Mouse (Mus musculus) right cerebral cortex, adult 2 months (tissue): ENCODE measurements around the gene Ssh1.
A peak's percentile ranks its signal among the peaks of the same experiment; 100 is the strongest.

ENCODE experiments used
- DNase-seq, 2 experiments: peaks; one replicate each; pipeline ENCODE4 v3.0.0; 2021 to 2022; ENCODE audit warnings: low spot score in 2 of 2

The Ssh1 gene

DNA sequence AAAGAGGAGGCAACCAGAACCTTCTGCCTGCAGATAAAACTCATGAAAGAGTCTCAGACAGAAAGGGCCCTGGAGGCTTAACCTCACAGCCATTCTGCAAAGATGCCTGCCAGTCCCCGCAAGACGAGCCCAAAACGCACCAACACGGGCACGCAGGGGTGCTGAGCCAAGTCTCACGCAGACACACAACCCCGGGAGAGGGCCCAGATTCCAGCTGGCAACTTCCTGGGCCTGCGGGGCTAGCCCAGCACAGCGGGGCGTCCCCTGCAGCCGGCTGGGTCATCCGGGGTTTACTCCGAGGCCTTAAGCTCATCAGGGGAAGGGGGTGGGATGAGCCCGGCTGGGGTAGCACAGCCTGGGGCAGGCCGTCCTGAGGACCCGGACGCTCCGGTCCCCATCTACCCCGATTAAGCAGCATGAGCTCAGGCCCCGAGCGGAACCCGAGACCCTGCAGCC is 635 bp downstream of the Ssh1 start:
- DNase-seq: peak; percentile 40 to 42

DNA sequence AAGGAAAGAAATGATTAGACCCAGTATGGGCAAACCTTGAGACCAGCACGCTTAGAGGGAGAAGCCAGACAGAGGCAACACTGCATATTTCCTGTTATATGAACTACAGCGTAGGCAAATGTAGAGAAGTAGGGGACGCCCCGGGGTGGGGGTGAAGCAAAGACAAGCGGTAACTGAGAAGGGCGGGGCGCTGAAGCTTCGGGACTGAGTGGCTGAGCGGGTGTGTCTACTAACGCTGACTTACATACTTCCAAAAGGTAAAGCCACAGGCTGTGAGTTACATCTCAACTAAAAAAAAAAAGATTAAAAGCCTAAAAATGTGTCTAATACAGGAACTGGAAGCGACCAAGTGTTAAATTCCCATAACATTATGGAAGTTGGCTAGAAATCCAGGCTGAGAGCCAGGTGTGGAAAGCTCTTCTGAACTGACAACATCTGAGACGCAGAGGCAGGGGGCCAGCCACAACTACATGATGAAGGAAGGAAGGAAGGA is 1.3 kb downstream of the Ssh1 start:
- DNase-seq: peak in 1 of 2 experiments; percentile 27

DNA sequence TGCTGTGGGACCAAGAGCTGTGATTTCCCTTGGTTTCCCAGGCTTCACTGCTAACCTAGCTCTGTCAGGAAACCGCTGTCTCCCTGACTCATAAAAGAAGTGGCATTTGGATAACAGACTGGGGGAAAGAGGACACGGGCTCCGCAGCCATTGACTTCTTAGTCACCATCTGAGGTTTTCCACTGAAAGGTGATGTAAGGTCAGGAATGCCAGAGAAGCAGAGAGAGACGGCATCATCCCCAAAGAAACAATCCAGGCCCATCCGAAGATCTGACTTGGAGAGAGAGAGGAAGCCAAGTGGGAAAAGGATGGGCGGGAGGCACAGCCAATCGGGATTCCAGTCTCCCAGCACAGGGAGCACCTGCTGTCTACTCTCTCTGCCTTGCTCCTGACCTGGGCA is 2.6 kb downstream of the Ssh1 start:
- no peak for DNase-seq

- no peak for DNase-seq
These were observed 3.1 kb downstream of the Ssh1 start for GRCm38 (mm10) chr5:113990593-113990992.

- DNase-seq: no peak
These were observed 4.2 kb downstream of the Ssh1 start for GRCm38 (mm10) chr5:113989437-113990024.

GRCm38 (mm10) chr5:113986182-113986961 is 7.3 kb downstream of the Ssh1 start:
- no peak for DNase-seq

- DNase-seq: no peak
These were observed 8.0 kb downstream of the Ssh1 start for GRCm38 (mm10) chr5:113985737-113986136.

GRCm38 (mm10) chr5:113984025-113984740 is 9.5 kb downstream of the Ssh1 start:
- no peak for DNase-seq

GRCm38 (mm10) chr5:113983541-113983940 is 10.2 kb downstream of the Ssh1 start:
- no peak for DNase-seq

- no peak for DNase-seq
These were observed 11.9 kb downstream of the Ssh1 start for GRCm38 (mm10) chr5:113981843-113982242.

DNA sequence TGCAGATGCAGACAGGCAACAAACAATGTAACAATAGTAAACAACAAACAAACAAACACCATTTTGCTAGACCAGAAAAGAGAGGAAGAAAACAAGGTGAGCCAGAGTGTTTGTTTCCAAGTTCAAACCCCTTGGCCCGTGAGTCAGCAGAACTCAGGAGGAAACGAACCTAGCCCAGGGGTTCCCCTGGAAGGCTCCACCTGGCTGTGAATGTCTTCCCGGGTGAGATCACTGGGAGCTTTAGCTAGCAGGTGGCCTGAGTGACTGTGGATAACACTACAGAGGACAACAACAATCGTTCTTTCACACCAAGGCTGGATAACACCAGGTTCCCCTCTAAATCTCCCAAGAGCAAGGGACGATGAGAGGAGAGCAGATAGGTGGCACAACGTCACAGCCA is 12.5 kb downstream of the Ssh1 start:
- DNase-seq: no peak

DNA sequence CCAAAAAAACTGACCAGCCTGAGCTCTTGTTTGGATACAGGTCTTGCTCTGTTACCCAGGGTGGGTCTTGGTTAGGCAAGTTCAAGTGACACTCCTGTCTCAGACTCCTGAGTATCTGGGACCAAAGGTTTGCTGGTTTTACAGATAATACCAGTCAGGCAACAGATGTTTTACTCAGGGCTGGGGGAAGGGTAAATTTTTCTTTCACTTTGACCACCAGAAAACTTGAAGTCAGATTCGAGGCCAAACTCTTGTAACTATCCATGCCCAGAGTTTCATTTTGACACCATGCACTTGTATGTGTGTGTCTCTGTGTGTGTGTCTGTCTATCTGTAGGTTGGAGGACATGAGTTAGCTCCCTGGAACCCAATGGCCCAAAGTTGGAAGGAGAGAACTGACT is 13.2 kb downstream of the Ssh1 start:
- no peak for DNase-seq

- no peak for DNase-seq
These were observed 16.4 kb downstream of the Ssh1 start for GRCm38 (mm10) chr5:113977309-113977708.

- no peak for DNase-seq
These were observed 17.1 kb downstream of the Ssh1 start for GRCm38 (mm10) chr5:113976597-113976996.

DNA sequence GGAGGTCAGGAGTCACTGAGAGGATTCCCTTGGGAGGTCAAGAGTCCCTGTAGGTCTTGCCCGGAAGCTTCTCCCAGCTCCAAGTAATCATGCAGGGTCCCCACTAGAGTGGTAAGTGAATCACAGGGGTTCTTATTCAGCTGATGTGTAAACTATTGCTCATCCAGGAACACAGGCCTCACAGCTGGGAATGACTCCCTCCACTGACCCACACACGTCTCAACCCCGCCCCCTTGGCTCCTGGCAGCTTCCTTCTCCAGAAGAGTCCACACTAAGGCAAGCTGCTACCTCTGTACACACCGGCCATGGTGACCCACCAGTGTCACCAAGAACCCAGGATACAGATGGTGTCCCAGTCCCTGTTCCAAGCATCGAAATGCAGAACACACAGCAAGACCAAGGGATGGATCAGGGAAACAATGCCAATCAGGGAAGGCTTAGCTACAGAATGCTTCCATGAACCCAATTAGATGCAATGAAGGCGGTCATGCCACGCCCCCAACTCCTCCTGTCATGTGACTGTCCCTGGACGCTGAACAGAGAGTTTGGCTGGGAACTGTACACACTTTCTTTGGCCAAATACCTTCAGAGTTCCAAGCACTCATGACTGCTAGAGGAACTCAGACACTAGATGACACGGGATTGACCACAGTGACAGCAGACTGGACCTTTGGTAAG is 18.0 kb downstream of the Ssh1 start:
- no peak for DNase-seq

DNA sequence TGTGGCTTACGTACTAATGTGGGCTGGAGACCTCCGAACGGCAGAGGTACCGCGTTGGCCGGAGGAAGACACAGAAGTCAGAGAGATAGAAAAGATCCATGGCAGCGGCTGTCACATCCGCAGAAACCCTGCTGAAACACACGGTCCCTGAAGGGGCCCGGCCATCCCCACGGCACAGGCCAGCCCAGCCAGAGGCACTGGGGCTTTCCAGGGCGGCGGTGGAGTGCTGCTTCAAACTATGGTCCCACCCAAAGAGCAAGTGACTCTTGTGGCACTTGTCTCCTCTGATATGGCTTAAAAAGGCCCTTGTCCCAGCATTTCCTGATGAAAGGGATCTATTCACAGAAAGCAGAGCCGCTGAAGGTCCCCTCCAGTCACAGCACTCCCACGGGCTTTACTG is 19.1 kb downstream of the Ssh1 start:
- DNase-seq: no peak

DNA sequence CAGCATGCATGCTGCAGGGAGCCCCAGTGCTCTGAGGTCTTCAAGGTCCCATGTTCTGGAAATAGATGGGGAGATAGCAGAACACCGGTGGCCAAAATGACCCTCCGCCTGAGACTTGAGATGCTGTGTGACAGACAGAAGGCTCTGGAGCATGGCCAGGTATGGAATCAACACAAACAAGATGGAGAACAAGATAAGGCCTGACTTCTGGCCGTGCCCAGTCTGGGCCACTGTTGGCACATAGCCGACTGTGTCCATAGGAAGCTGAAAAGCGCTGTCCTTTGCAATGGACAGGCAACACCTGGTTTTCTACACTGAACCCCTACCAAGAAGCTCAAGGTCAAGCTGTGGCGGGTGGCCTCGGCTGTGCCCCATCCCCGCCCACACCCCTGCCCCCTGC is 19.9 kb downstream of the Ssh1 start:
- no peak for DNase-seq

DNA sequence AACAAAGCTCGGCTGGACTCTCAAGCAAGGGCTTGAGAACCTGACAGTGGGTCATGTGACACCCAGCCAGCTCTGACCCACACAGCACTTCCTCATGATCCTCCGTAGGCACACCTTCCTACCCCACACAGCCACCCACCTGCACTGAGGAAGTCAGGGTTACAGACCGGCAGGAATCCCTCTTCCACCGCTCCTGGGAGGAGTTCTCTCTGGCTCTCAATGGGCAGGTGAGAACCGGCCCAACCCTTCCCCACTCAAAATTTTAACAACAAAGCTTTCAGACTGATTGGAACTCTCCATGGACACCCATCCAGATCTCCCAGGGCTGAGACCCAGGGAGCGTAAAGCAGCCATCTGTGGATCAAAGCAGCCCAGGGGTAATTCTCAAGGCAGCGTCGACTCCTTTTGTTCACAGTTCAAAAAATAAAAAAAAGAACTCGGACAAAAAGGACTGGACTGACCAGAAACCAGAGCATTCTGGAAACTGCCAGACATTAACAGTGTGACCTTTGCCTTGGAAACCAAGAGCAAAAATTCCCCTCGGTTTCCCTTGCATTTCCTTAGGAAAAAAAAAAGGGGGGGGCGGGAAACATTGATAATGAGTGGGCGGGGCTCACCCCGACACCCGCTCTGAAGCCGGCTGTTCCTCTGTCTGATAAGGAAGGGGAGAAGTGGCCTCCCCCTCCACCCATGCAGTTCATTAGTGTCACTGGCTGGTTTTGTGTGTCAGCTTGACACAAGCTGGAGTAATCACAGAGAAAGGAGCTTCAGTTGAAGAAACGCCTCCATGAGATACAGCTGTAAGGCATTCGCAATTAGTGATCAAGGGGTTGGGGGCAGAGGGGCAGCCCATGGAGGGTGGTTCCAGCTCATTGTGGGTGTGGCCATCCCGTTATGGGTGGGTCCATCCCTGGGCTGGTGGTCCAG is 20.8 kb downstream of the Ssh1 start:
- DNase-seq: no peak

DNA sequence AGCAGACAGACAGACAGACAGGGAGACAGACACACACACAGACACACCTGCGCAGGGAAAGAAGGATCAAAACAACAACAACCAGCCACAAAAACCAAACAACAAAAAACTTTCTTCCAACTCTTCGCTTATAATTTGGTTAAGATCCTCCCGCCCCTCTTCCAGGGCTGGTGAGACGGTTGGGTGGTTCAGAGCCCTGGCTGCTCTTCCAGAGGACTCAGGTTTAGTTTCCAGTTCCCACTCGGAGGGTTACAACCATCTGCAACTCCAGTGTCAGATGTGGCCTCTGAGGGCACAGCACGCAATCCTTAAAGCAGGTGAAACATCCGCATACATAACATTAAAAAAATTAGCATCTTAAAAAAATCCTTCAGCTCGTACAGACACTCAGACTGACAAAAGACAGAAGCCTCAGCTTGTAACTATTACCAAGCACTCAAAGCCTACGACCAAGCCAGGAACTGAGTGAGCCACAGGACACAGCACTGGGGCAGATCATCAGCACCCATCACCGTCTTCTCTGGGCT is 22.2 kb downstream of the Ssh1 start:
- no peak for DNase-seq

DNA sequence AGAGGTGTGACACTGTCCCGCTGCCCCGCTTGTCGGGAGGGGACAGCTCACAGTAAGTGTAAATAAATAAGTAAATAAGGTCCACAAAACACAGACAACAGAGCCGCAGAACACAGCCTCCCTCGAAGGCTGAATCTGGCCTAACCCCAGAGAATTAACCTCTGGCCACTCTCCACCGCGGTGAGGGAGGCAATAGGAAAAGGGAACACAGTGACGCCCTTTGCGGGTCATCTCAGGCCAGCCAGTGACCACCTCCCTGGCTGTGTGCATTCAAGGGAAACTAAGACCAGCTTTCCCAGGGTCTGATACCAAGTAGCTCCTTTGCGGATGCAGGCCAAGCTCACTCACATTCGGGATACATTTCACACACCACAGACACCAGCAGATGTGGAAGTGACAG is 25.3 kb downstream of the Ssh1 start:
- no peak for DNase-seq
